Mouse (Mus musculus) stomach, embryonic 14.5 days (tissue): ENCODE results near the gene Dnajb5. TPM values are rescaled to one million over a fixed set of nuclear protein-coding genes. Genes with fewer than 3 reads are reported as not detected.

Source experiments
- ATAC-seq: fragments of 200-750 bp; cut with Nextera tagmentation; 2 replicates; pipeline ENCODE4 v1.8.0; 2017; ENCODE audit warnings: low read depth, moderate TSS enrichment; ENCODE audit not compliant: insufficient number of reproducible peaks, insufficient read depth, low FRiP score
- H3K27ac ChIP-seq: fragments of 300-500 bp; sonication (generic); 2 replicates; pipeline ENCODE4 v1.5.1; 2014; ENCODE audit warnings: mild to moderate bottlenecking, low read length, moderate library complexity, mixed read lengths
- H3K27me3 ChIP-seq: fragments of 300-500 bp; sonication (generic); 2 replicates; pipeline ENCODE4 v1.6.1; 2014; ENCODE audit warnings: low read length, control low read depth, mixed read lengths; ENCODE audit not compliant: control insufficient read depth, insufficient read depth
- H3K36me3 ChIP-seq: fragments of 300-500 bp; sonication (generic); 2 replicates; pipeline ENCODE4 v1.6.1; 2014; ENCODE audit warnings: mild to moderate bottlenecking, control low read depth, low read length, moderate library complexity, mixed read lengths; ENCODE audit not compliant: control insufficient read depth, insufficient read depth
- H3K4me1 ChIP-seq: fragments of 300-500 bp; sonication (generic); 2 replicates; pipeline ENCODE4 v1.6.1; 2014; ENCODE audit warnings: low read length, control low read depth, mixed read lengths; ENCODE audit not compliant: control insufficient read depth, insufficient read depth
- H3K4me2 ChIP-seq: fragments of 300-500 bp; sonication (generic); replicated peaks from 2 replicates; pipeline ENCODE4 v1.6.1; 2014; ENCODE audit warnings: low read depth, low read length, control low read depth
- H3K4me3 ChIP-seq: fragments of 300-500 bp; sonication (generic); 2 replicates; pipeline ENCODE4 v1.5.1; 2014; ENCODE audit warnings: low read depth, low read length, control low read depth
- H3K9ac ChIP-seq: fragments of 300-500 bp; sonication (generic); replicated peaks from 2 replicates; pipeline ENCODE4 v1.6.1; 2014; ENCODE audit warnings: low read depth, mild to moderate bottlenecking, control low read depth, low read length, moderate library complexity, mixed read lengths
- H3K9me3 ChIP-seq: fragments of 300-500 bp; sonication (generic); 2 replicates; pipeline ENCODE4 v1.6.1; 2016; ENCODE audit warnings: low read depth, low read length, control low read depth; ENCODE audit not compliant: control insufficient read depth
- WGBS: fragments of 180-500 bp; shearing (Covaris S2); extraction: QIAGEN DNeasy Blood & Tissue Kit; methylation state at CpG from one replicate; pipeline ENCODE4 v1.1.7; 2014; 5-methylcytosine and 5-hydroxymethylcytosine counted together
- polyA plus RNA-seq: library from polyadenylated mRNA; unstranded; fragments of >200 nt; fragmentation: Nextera tagmentation; extraction: Ambion mirVana; gene quantifications from 2 replicates; pipeline ENCODE4 v1.2.1, GENCODE M21; 2014

Dnajb5 gene
- polyA plus RNA-seq, 1 experiment from 2014 or later: 10.0 TPM

- H3K27me3 ChIP-seq: no peaks in the 10 kb centered on the region
- no peak overlapping the region for H3K4me3 ChIP-seq
- H3K36me3 ChIP-seq: peaks cover 14% of the 10 kb centered on the region
- H3K27ac ChIP-seq: no peak overlapping the region
- no peak overlapping the region for H3K9ac ChIP-seq
- no peak for ATAC-seq
- peaks cover 17% of the 10 kb centered on the region; the same call in 1 of the 2 replicates for H3K4me1 ChIP-seq
- WGBS: 36% methylated on average over 10 of the region's 10 CpGs
- H3K9me3 ChIP-seq: no peaks in the 10 kb centered on the region
- H3K4me2 ChIP-seq: no peak overlapping the region
Observed at GRCm38 (mm10) chr4:42953435-42954094, 4.0 kb downstream of the Dnajb5 start.

DNA sequence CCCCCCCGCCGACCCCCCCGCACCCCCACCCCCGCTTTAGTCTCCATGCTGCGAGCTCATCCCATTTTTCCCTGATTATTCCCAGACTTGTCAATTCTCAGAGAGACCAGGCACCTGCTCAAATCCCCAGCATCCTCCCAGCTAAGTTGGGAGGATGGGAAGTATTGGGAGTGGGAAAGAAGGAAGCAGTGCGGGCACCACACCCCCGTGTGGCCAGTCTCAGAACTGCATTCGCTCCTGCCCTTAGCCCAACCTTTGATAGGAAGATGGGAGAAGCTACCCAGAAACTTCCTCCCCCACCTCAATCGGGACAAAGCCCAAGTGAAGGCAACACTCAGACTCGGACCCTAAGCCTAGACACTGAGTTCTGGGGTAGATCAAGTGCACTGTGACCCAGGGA lies 4.7 kb downstream of the Dnajb5 start:
- Histone ChIP-seq H3K4me1 (peaks cover 13% of the 10 kb centered on the region; the same call in 1 of the 2 replicates), H3K27me3 (no peaks in the 10 kb centered on the region), H3K4me3 (no peak overlapping the region), H3K9ac (no peak overlapping the region), H3K9me3 (no peaks in the 10 kb centered on the region), H3K36me3 (peaks cover 14% of the 10 kb centered on the region), H3K4me2 (no peak overlapping the region), H3K27ac (no peak overlapping the region)
- no peak for ATAC-seq
- 5% methylated on average over 10 of the region's 10 CpGs for WGBS

DNA sequence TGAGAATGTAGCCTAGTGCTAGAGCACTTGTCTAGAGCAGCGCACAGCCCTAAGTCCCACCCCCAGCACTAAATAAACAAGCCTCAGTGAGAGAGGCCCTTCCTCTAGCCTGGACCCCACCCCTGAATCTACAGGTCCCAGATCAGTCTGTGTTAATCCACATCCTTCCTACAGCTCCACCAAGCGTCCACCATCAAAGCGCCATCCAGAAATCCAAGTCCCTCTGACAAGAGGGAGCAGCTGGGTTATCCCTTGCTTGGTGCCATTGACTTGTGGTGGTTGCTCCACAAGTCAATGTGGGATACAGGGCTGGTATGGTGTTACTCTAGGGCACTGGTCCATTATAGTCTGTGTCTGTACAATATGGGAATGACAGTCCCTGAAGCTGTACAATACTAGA lies 5.6 kb downstream of the Dnajb5 start:
- Histone ChIP-seq H3K4me3 (no peak overlapping the region), H3K4me1 (peaks cover 13% of the 10 kb centered on the region; the same call in 1 of the 2 replicates), H3K27ac (no peak overlapping the region), H3K36me3 (peaks cover 14% of the 10 kb centered on the region), H3K9ac (no peak overlapping the region), H3K9me3 (no peaks in the 10 kb centered on the region), H3K27me3 (no peaks in the 10 kb centered on the region), H3K4me2 (no peak overlapping the region)
- WGBS: 92% methylated on average over 3 of the region's 3 CpGs
- ATAC-seq: no peak

- no peak for ATAC-seq
- H3K27ac ChIP-seq: no peak overlapping the region
- H3K27me3 ChIP-seq: no peaks in the 10 kb centered on the region
- H3K9ac ChIP-seq: no peak overlapping the region
- H3K4me2 ChIP-seq: no peak overlapping the region
- no peak overlapping the region for H3K4me3 ChIP-seq
- WGBS: 95% methylated on average over 17 of the region's 17 CpGs
- H3K36me3 ChIP-seq: peaks cover 14% of the 10 kb centered on the region
- no peaks in the 10 kb centered on the region for H3K9me3 ChIP-seq
- 0 out of 2 replicates have a peak, but pooled peaks cover 5% of the 10 kb centered on the region for H3K4me1 ChIP-seq
Observed at GRCm38 (mm10) chr4:42956581-42956980, 7.0 kb downstream of the Dnajb5 start.

DNA sequence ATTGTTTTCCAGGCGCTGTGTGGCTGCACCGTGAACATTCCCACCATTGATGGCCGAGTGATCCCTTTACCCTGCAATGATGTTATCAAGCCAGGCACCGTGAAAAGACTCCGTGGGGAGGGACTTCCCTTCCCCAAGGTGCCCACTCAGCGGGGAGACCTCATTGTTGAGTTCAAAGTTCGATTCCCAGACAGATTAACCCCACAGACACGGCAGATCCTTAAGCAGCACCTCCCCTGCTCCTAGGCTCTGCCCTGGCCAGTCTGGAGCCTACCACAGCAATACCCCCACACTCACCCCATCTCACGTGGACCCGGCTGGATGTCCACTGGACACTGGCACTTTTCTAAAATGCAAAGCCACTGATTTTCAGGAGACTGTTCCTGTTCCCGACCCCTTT lies 7.7 kb downstream of the Dnajb5 start:
- Histone ChIP-seq H3K9me3 (no peaks in the 10 kb centered on the region), H3K27ac (no peak overlapping the region), H3K36me3 (peaks cover 14% of the 10 kb centered on the region), H3K4me1 (0 out of 2 replicates have a peak, but pooled peaks cover 3% of the 10 kb centered on the region), H3K4me2 (no peak overlapping the region), H3K4me3 (no peak overlapping the region), H3K27me3 (no peaks in the 10 kb centered on the region), H3K9ac (no peak overlapping the region)
- no peak for ATAC-seq
- WGBS: 87% methylated on average over 11 of the region's 11 CpGs

DNA sequence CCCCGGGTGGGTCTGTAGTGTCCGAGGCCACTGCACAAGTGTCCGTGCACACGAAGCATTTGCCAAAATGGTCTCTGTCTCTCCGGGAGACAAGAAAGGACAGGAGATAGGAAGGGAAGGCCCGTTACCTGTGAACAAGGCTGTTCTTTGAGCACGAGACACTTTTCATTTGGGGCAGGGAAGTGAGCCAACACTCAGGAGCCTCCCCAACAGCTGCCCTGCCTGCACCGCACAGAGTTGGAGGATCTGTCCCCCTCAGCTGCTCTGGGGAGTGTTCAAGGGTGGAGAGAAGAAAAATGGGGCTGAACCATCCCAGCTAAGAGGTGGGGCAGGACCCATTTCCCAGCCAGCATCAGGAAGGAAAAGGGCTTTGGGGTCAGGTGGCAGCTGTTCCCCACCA lies 8.4 kb downstream of the Dnajb5 start:
- 84% methylated on average over 8 of the region's 8 CpGs for WGBS
- no peak overlapping the region for H3K4me2 ChIP-seq
- H3K27ac ChIP-seq: no peak overlapping the region
- 0 out of 2 replicates have a peak, but pooled peaks cover 3% of the 10 kb centered on the region for H3K4me1 ChIP-seq
- no peaks in the 10 kb centered on the region for H3K27me3 ChIP-seq
- H3K9me3 ChIP-seq: no peaks in the 10 kb centered on the region
- H3K4me3 ChIP-seq: no peak overlapping the region
- H3K36me3 ChIP-seq: peaks cover 14% of the 10 kb centered on the region
- no peak overlapping the region for H3K9ac ChIP-seq
- no peak for ATAC-seq

- no peaks in the 10 kb centered on the region for H3K27me3 ChIP-seq
- H3K4me2 ChIP-seq: no peak overlapping the region
- no peak overlapping the region for H3K4me3 ChIP-seq
- H3K4me1 ChIP-seq: 0 out of 2 replicates have a peak, but pooled peaks cover 3% of the 10 kb centered on the region
- H3K27ac ChIP-seq: no peak overlapping the region
- H3K9me3 ChIP-seq: no peaks in the 10 kb centered on the region
- ATAC-seq: no peak
- WGBS: 63% methylated on average over 8 of the region's 8 CpGs
- peaks cover 14% of the 10 kb centered on the region for H3K36me3 ChIP-seq
- H3K9ac ChIP-seq: no peak overlapping the region
Observed at GRCm38 (mm10) chr4:42958942-42959341, 9.3 kb downstream of the Dnajb5 start.

DNA sequence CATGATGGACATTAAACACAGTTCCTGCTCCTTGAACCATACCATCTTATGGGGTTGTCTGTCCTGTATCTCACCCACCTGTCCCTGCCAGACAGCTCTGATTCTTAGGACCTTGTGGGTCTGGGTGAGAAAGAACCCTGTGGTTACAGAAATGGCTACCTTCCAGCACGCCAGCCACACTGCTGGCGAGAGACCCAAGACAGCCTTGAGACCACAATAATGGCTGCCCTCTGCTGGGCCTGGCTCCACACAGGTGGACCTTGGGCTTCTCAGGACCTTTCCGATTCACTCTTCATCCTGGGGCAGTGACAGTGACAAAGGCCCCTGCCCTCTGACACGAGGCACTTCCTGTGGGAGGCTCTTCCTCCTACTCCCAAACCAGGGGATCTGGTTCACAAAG lies 9.8 kb downstream of the Dnajb5 start:
- Histone ChIP-seq H3K4me3 (no peak overlapping the region), H3K27me3 (no peaks in the 10 kb centered on the region), H3K36me3 (peaks cover 14% of the 10 kb centered on the region), H3K4me1 (0 out of 2 replicates have a peak, but pooled peaks cover 3% of the 10 kb centered on the region), H3K4me2 (no peak overlapping the region), H3K27ac (no peak overlapping the region), H3K9me3 (no peaks in the 10 kb centered on the region), H3K9ac (no peak overlapping the region)
- 58% methylated on average over 4 of the region's 4 CpGs for WGBS
- no peak for ATAC-seq

- Histone ChIP-seq H3K36me3 (peaks cover 8% of the 10 kb centered on the region), H3K4me1 (no peaks in the 10 kb centered on the region), H3K27me3 (no peaks in the 10 kb centered on the region), H3K9ac (no peak overlapping the region), H3K4me2 (no peak overlapping the region), H3K27ac (no peak overlapping the region), H3K9me3 (no peaks in the 10 kb centered on the region), H3K4me3 (no peak overlapping the region)
- 35% methylated on average over 4 of the region's 4 CpGs for WGBS
- ATAC-seq: no peak
Observed at GRCm38 (mm10) chr4:42961592-42961991, 12.0 kb downstream of the Dnajb5 start.
